Mouse (Mus musculus): Measurements from ENCODE around the gene Lmbrd2. TPM values are rescaled to one million over a fixed set of nuclear protein-coding genes. Genes with fewer than 3 reads are reported as not detected.

Lmbrd2 gene
- polyA plus RNA-seq, 1 experiment, result 23.8 TPM

DNA sequence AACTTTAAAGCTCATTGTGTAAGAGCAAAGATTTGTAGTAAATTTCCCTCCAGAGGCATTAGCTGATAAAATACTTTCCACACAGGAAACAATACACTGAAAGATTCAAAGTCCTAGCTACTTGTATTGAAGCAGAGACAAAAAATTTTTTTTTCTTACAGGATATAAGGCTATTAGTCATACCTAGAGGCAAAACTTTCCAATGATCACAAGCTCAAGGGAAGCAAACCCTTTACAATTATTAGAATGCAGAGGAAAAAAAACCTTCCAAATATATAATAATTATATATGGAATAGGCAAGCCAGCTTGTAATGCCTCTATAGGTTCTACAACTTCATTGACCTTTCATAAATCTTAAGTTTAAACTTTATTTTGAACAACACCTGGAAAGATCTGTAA lies 106.0 kb downstream of the Lmbrd2 start:
- TF ChIP-seq POLR2A (IDR thresholded peaks at IDR 0.05; ENCODE audit: control insufficient read depth, low read depth, low read length) (no peak), CTCF (IDR thresholded peaks at IDR 0.05; ENCODE audit: control insufficient read depth, insufficient read depth, insufficient replicate concordance, low read depth, low read length) (no peak)

More for the DNA sequence above, 106.0 kb downstream of the Lmbrd2 start:
- Histone ChIP-seq H3K4me1 (ENCODE audit: control insufficient read depth, insufficient read depth, low read length) (no peaks in the 10 kb centered on the region), H3K36me3 (ENCODE audit: control insufficient read depth, insufficient read depth, low read length) (no peaks in the 10 kb centered on the region), H3K4me3 (ENCODE audit: control insufficient read depth, low read depth, low read length) (no peak overlapping the region), H3K27me3 (ENCODE audit: control insufficient read depth, insufficient read depth, low read length) (no peaks in the 10 kb centered on the region), H3K27ac (ENCODE audit: control insufficient read depth, insufficient read depth, low read depth, low read length) (no peak overlapping the region)

Other genes starting within 250 kb of the Lmbrd2 start
- not detected in 2 replicates for gene Ranbp3l, start 172.6 kb upstream of the Lmbrd2 start, polyA plus RNA-seq (2012; rRNA removed)
- 33.2 and 38.8 TPM in 2 replicates for gene Nadk2, start 69.3 kb upstream of the Lmbrd2 start, polyA plus RNA-seq (2012; rRNA removed)
- 142 and 149 TPM in 2 replicates for gene Skp2, start 14.9 kb downstream of the Lmbrd2 start, polyA plus RNA-seq (2012; rRNA removed)
- 0.05 and 0.13 TPM in 2 replicates for gene Ugt3a1, start 136.3 kb downstream of the Lmbrd2 start, polyA plus RNA-seq (2012; rRNA removed)
- gene Ugt3a2, start 195.0 kb downstream of the Lmbrd2 start, polyA plus RNA-seq (2012; rRNA removed), result 0.13 and 0.20 TPM in 2 replicates

All from testis, adult 2 months (tissue).